Comparison of ENCODE assay signal across 8 mouse cellular contexts in the genomic region with DNA sequence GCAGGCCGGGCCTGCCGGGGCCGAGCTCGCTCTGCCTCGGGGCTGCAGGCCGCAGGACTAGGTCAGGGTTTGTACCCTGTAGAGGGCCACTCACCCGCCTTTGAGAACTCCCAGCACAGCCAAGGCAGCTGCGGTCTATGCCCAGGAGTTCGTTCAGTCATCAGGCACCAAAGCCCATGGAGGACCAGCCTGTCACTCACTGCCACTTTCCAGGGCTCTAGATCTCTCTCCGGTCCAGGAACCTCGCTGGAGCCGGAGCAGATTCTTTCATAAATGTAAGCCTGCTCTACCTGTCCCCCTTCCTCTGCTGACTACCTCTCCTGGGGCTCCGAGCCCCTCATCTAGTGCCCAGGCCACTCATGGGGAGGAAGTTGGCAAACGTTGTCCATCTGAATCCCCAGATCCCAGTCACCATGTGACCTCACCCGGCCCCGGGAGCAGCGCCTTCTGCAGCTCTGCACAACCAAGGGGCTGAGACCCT. TPM values are rescaled to one million over a fixed set of nuclear protein-coding genes. Genes with fewer than 3 reads are reported as not detected.
A peak's percentile ranks its signal among the peaks of the same experiment; 100 is the strongest.
DNase-seq lines count a peak whose midpoint lies in the region; ATAC-seq and TF ChIP-seq lines count a peak whose summit lies in the region.

No protein-coding gene starts in this region.

- no peaks in the 10 kb centered on the region for H3K9me3 ChIP-seq in embryonic facial prominence, embryonic 11.5 days (replicated peaks; ENCODE audit: control insufficient read depth, low read length)
- no peaks in the 10 kb centered on the region for H3K9me3 ChIP-seq in hindbrain, postnatal 0 days (ENCODE audit: low read length)
- no peaks in the 10 kb centered on the region for H3K9me3 ChIP-seq in midbrain, embryonic 13.5 days

- no peak for ATAC-seq in CD4-positive, CD25-positive, alpha-beta regulatory T cell, adult 4 months
- no peak for ATAC-seq in embryonic facial prominence, embryonic 11.5 days (replicated peaks; ENCODE audit: insufficient number of reproducible peaks, low FRiP score, low TSS enrichment, low read depth)
- ATAC-seq in hindbrain, postnatal 0 days, result no peak
- ATAC-seq in midbrain, embryonic 13.5 days, result peak; percentile 36

- TF ChIP-seq CTCF in hindbrain, postnatal 0 days (IDR thresholded peaks at IDR 0.05; ENCODE audit: low read depth), result 0 out of 2 replicates have a peak, but pooled peaks have one; percentile 7

- peak overlapping the region; percentile 74 for H3K4me3 ChIP-seq in embryonic facial prominence, embryonic 11.5 days (ENCODE audit: low read depth, low read length)
- peak overlapping the region; percentile 97 for H3K4me3 ChIP-seq in hindbrain, postnatal 0 days (ENCODE audit: low read length)
- peak overlapping the region; percentile 92 for H3K4me3 ChIP-seq in midbrain, embryonic 13.5 days (replicated peaks)

- no peaks in the 10 kb centered on the region for H3K27me3 ChIP-seq in embryonic facial prominence, embryonic 11.5 days (ENCODE audit: control insufficient read depth, insufficient read depth, low read length)
- H3K27me3 ChIP-seq in hindbrain, postnatal 0 days (ENCODE audit: insufficient read depth, low read length), result no peaks in the 10 kb centered on the region
- no peaks in the 10 kb centered on the region for H3K27me3 ChIP-seq in midbrain, embryonic 13.5 days

- peak overlapping the region; percentile 70; the same call in 1 of the 2 replicates for H3K27ac ChIP-seq in embryonic facial prominence, embryonic 11.5 days (replicated peaks; ENCODE audit: low read depth, low read length)
- peak overlapping the region; percentile 87 for H3K27ac ChIP-seq in hindbrain, postnatal 0 days
- H3K27ac ChIP-seq in midbrain, embryonic 13.5 days, result peak overlapping the region; percentile 91

- DNase-seq in CD4-positive, CD25-positive, alpha-beta regulatory T cell, adult 2 months (ENCODE audit: low read depth, low spot score), result peak; percentile 28
- DNase-seq in 3134 (ENCODE audit: extremely low read depth, insufficient read length, low spot score), result peak; percentile 37
- DNase-seq in embryonic facial prominence, embryonic 11.5 days (ENCODE audit: low spot score), result peak; percentile 42
- peak; percentile 46 for DNase-seq in hindbrain, postnatal 0 days (ENCODE audit: low spot score)
- DNase-seq in right cerebral cortex, postnatal 25 days, result no peak
- DNase-seq in right cerebral cortex, postnatal 4 days, result no peak

- WGBS in embryonic facial prominence, embryonic 11.5 days, result under 1% methylated on average over 17 of the region's 17 CpGs
- WGBS in hindbrain, postnatal 0 days, result 1% methylated on average over 17 of the region's 17 CpGs
- WGBS in midbrain, embryonic 13.5 days, result 2% methylated on average over 17 of the region's 17 CpGs

- H3K36me3 ChIP-seq in embryonic facial prominence, embryonic 11.5 days (replicated peaks; ENCODE audit: control insufficient read depth, insufficient read depth, low read depth, low read length), result peaks cover 13% of the 10 kb centered on the region
- H3K36me3 ChIP-seq in hindbrain, postnatal 0 days (ENCODE audit: insufficient read depth, low read length), result peaks cover 32% of the 10 kb centered on the region
- H3K36me3 ChIP-seq in midbrain, embryonic 13.5 days, result peaks cover 58% of the 10 kb centered on the region

- H3K9ac ChIP-seq in embryonic facial prominence, embryonic 11.5 days (replicated peaks; ENCODE audit: low read length), result peak overlapping the region; percentile 77
- H3K9ac ChIP-seq in hindbrain, postnatal 0 days (replicated peaks; ENCODE audit: low read length), result peak overlapping the region; percentile 65
- peak overlapping the region; percentile 81 for H3K9ac ChIP-seq in midbrain, embryonic 13.5 days (replicated peaks)

- H3K4me2 ChIP-seq in embryonic facial prominence, embryonic 11.5 days (ENCODE audit: low read depth, low read length), result peak overlapping the region; percentile 89
- H3K4me2 ChIP-seq in hindbrain, postnatal 0 days (ENCODE audit: low read depth, low read length), result peak overlapping the region; percentile 75
- H3K4me2 ChIP-seq in midbrain, embryonic 13.5 days (replicated peaks), result peak overlapping the region; percentile 83

- no peaks in the 10 kb centered on the region; the same call in 1 of the 2 replicates for H3K4me1 ChIP-seq in embryonic facial prominence, embryonic 11.5 days (ENCODE audit: control insufficient read depth, insufficient read depth, low read length)
- peaks cover 9% of the 10 kb centered on the region for H3K4me1 ChIP-seq in hindbrain, postnatal 0 days (ENCODE audit: insufficient read depth, low read length)
- H3K4me1 ChIP-seq in midbrain, embryonic 13.5 days (replicated peaks), result peaks cover 22% of the 10 kb centered on the region

RNA-seq across cellular contexts. Expression of a gene that starts 0.6 kb away (rescaled TPM):
- 1 to 10 TPM; 8.3 to 9.0 TPM for polyA plus RNA-seq in CD4-positive, CD25-positive, alpha-beta regulatory T cell, adult 4 months (2017; shearing (Covaris generic))
- 15.3 and 15.7 TPM in 2 replicates for polyA plus RNA-seq in embryonic facial prominence, embryonic 11.5 days (2014; fragmentation: Nextera tagmentation; extraction: Ambion mirVana)
- 52.9 and 55.3 TPM in 2 replicates for total RNA-seq in hindbrain, postnatal 0 days (2014; rRNA removed)
- polyA plus RNA-seq in hindbrain, postnatal 0 days (2015; fragmentation: Nextera tagmentation; extraction: Ambion mirVana), result 19.6 and 19.7 TPM in 2 replicates
- 26.4 and 28.3 TPM in 2 replicates for polyA plus RNA-seq in midbrain, embryonic 13.5 days (2015; fragmentation: Nextera tagmentation; extraction: Ambion mirVana)

RNA-seq across cellular contexts. Expression of a gene that starts 1.7 kb away (rescaled TPM):
- 10 to 100 TPM; 12.6 to 16.9 TPM for polyA plus RNA-seq in CD4-positive, CD25-positive, alpha-beta regulatory T cell, adult 4 months (2017; shearing (Covaris generic))
- polyA plus RNA-seq in embryonic facial prominence, embryonic 11.5 days (2014; fragmentation: Nextera tagmentation; extraction: Ambion mirVana), result 76.9 and 80.6 TPM in 2 replicates
- 79.8 and 80.8 TPM in 2 replicates for total RNA-seq in hindbrain, postnatal 0 days (2014; rRNA removed)
- 40.9 and 43.8 TPM in 2 replicates for polyA plus RNA-seq in hindbrain, postnatal 0 days (2015; fragmentation: Nextera tagmentation; extraction: Ambion mirVana)
- polyA plus RNA-seq in midbrain, embryonic 13.5 days (2015; fragmentation: Nextera tagmentation; extraction: Ambion mirVana), result 57.9 and 60.1 TPM in 2 replicates

RNA-seq across cellular contexts. Expression of a gene that starts 18.4 kb away (rescaled TPM):
- polyA plus RNA-seq in CD4-positive, CD25-positive, alpha-beta regulatory T cell, adult 4 months (2017; shearing (Covaris generic)), result 1 to 10 TPM in 1 of 2 experiments, under 1 TPM in 1; 0.86 to 1.4 TPM
- 0.36 and 0.60 TPM in 2 replicates for polyA plus RNA-seq in embryonic facial prominence, embryonic 11.5 days (2014; fragmentation: Nextera tagmentation; extraction: Ambion mirVana)
- 1.6 and 1.7 TPM in 2 replicates for total RNA-seq in hindbrain, postnatal 0 days (2014; rRNA removed)
- polyA plus RNA-seq in hindbrain, postnatal 0 days (2015; fragmentation: Nextera tagmentation; extraction: Ambion mirVana), result 1.2 and 1.3 TPM in 2 replicates
- polyA plus RNA-seq in midbrain, embryonic 13.5 days (2015; fragmentation: Nextera tagmentation; extraction: Ambion mirVana), result 2.3 and 2.5 TPM in 2 replicates

RNA-seq across cellular contexts. Expression of a gene that starts 21.4 kb away (rescaled TPM):
- 1 to 10 TPM; 2.4 to 4.1 TPM for polyA plus RNA-seq in CD4-positive, CD25-positive, alpha-beta regulatory T cell, adult 4 months (2017; shearing (Covaris generic))
- polyA plus RNA-seq in embryonic facial prominence, embryonic 11.5 days (2014; fragmentation: Nextera tagmentation; extraction: Ambion mirVana), result 0.70 and 1.4 TPM in 2 replicates
- 3.1 and 5.2 TPM in 2 replicates for total RNA-seq in hindbrain, postnatal 0 days (2014; rRNA removed)
- 1.8 and 2.9 TPM in 2 replicates for polyA plus RNA-seq in hindbrain, postnatal 0 days (2015; fragmentation: Nextera tagmentation; extraction: Ambion mirVana)
- 5.2 and 6.0 TPM in 2 replicates for polyA plus RNA-seq in midbrain, embryonic 13.5 days (2015; fragmentation: Nextera tagmentation; extraction: Ambion mirVana)

RNA-seq across cellular contexts. Expression of a gene that starts 31.0 kb away (rescaled TPM):
- polyA plus RNA-seq in CD4-positive, CD25-positive, alpha-beta regulatory T cell, adult 4 months (2017; shearing (Covaris generic)), result 10 to 100 TPM in 1 of 2 experiments, 1 to 10 TPM in 1; 8.0 to 10.5 TPM
- polyA plus RNA-seq in embryonic facial prominence, embryonic 11.5 days (2014; fragmentation: Nextera tagmentation; extraction: Ambion mirVana), result 0.55 and 0.56 TPM in 2 replicates
- total RNA-seq in hindbrain, postnatal 0 days (2014; rRNA removed), result 4.6 and 5.0 TPM in 2 replicates
- polyA plus RNA-seq in hindbrain, postnatal 0 days (2015; fragmentation: Nextera tagmentation; extraction: Ambion mirVana), result 3.7 and 4.0 TPM in 2 replicates
- 5.3 and 6.9 TPM in 2 replicates for polyA plus RNA-seq in midbrain, embryonic 13.5 days (2015; fragmentation: Nextera tagmentation; extraction: Ambion mirVana)

Comparison
In these comparisons a context has a peak if more than half of its experiments do, and no peak if none do; other contexts are left out.
1. DNase-seq: peak in CD4-positive, CD25-positive, alpha-beta regulatory T cell, adult 2 months (single experiment), 3134 (single experiment), embryonic facial prominence, embryonic 11.5 days (single experiment) and hindbrain, postnatal 0 days (single experiment); none in right cerebral cortex, postnatal 25 days (single experiment) and right cerebral cortex, postnatal 4 days (single experiment).
2. Peak in every context shown above with its lines, with median percentiles within 50 percentile points of each other: H3K27ac ChIP-seq, H3K4me2 ChIP-seq, H3K4me3 ChIP-seq and H3K9ac ChIP-seq.